Mouse (Mus musculus) embryo, embryonic 10 days (tissue): ENCODE measurements at regions not wholly inside any gene's neighbourhood (a gene's known extent, or its start where the extent isn't known, plus 50 kb on each side); places are given as distances from the start of the nearest gene placed in this dataset.

Source experiments
- DNase-seq: peaks from one replicate; pipeline ENCODE4 v3.0.0-alpha.2; 2015; ENCODE audit warnings: low spot score

DNA sequence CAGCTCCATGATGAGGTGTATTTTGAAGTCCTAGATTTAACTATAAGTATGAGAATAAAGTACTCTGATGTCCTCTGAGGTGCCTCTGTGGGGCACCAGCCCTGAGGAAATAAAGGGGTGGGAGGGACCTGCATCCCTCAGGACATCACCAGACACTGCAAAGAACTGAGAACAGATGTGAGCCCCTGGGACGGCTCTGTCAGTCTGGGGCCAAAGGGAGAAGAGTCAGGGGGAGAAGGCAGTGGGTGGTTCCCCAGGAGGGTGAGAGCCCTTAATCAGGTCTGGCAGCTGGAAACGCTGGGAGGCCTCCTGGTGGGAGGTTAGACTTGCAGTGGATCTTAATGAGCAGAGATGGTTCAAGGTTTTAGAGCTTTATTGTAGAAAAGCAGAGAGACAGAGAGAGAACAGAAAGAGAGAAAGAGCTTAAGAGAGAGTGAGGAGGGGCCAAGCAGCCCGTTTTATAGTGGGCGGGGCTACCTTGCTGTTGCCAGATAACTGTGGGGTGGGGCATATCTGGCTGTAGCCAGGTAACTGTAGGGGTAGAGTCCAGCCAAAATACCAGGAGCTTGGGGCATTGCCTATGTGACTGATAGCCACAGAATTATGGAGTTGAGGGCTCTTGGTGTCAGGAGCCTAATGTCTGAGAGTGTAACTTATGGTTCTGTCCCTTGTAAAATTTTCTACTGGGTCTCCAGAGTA, 97.3 kb upstream of the Tmtc4 start:
- DNase-seq: no peak

DNA sequence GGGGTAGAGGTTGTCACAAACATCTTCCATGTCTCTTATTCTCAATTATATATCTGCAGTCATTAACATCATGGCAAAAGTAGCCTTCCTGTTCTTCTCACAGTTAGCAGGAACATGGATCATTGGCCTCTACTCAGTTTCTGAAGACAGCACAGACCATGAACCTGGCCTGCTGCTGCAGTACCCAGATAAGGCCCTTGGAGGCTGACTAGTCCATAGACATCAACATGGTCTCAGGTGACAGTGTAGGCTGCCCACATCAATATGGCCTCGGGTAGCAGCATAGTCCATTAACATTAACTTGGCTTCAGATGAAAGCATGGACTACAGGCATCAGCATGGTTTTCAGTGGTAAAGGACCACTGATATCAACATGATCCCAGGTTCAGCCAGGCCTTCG, 95.9 kb upstream of the Tmtc4 start:
- no peak for DNase-seq

DNA sequence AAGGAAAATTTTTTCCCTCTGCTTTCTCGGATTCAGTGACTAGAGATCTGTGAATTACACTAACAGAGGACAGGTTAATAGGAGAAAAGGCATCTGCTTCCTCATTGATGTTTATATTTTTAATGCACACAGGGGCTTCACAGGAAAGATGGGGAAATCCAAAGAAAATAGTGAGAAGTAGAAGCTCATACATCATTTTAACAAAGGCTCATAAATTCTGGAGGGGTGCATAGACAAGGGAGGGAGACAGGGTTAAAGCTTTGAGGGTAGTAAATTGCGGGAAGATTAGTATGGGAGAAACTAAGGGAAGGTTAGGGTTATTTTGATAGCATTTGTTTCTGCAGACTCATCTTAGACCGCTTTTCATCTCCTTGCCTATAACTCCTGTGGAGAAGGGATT, 95.0 kb upstream of the Tmtc4 start:
- DNase-seq: no peak

DNA sequence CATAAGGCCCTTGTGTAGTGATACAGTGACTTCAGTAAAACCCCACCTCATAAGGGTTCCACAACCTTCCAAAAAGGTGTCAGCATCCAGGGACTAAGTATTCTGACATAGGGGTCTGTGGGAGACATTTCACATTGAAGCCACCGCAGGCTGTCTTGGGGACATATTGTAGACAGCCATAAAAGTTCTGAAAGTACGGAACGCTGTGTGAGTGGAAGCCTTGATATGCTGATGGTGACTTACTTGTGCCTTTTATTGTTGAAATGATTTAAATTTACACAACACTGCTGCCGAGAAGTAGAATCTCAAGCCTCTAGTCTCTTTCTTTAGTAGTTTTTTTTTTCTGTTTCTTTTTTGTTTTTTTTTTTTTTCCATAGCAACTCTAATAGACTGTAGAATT, 82.5 kb upstream of the Tmtc4 start:
- no peak for DNase-seq

DNA sequence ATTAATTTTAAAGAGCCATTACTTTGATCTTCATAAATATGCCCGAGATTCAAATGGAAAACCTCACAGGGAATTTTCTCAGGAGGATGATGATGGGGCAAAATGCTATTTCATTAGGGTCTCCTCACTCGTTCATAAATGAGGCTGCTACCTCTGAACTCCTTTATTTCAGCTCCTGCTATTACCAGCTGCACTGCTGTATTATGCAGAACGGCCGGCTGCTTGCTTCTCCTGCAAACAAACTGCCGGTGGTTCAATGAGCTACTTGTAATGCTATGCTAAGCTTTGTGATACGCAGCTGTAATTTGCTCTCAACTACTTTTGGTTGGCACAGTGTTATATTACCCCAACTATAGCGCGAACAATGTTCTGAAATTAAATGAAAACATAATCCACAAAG, 81.7 kb upstream of the Tmtc4 start:
- DNase-seq: peak; percentile 9

DNA sequence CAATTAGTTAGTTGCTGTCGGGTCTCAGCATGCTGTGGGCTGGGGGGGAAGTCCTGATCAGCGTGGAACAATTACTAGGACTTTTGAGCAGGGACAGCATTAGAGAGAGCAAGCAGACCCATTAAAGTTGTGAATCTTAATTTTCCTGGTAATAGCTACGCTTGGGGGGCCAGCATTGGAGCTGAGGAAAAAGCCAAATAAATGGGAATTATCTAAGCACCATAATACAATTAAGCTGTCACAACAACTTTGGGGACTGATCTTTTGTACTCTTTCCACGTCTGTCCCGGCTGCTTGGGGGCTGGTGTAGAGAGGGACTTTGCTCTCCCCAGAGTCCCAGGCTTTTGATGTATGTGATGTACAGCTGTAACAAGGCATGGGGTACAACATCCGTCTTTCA, 81.3 kb upstream of the Tmtc4 start:
- DNase-seq: no peak

DNA sequence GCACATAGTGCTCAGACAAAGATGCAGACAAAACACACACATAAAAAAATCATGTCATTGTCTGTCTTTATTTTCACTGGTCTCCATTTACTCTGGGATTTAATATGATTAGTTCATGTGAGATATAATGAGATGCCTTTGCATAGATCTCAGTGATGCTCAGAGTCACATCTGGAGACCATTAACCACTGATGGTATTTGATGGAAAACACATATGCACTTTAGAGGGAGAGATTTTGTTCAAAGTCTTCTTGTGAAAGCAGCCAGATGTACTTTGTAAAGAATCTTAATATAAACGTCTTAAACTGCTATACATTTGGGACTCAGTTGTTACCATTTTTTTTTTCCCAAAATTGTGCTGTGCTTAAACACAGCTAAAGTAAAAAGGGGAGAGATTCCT, 79.1 kb upstream of the Tmtc4 start:
- no peak for DNase-seq

DNA sequence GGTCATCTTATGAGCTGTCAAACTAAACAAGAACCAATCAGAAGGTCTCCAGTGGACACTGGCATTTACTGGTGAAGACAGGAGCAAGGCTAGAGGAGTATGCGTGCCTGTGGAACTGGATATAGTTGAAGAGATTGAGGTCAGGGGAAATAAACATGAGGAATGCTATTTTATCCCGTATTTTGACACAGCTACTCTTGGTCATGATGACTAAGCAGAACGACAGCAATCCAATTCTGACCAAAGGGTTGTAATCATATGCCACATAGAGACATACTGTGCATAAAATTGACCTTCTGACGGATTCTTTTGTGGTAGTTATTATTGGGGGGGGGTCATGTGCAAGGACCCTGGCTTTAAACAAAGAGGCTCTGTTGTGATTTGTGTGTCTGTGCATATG, 73.1 kb upstream of the Tmtc4 start:
- no peak for DNase-seq

DNA sequence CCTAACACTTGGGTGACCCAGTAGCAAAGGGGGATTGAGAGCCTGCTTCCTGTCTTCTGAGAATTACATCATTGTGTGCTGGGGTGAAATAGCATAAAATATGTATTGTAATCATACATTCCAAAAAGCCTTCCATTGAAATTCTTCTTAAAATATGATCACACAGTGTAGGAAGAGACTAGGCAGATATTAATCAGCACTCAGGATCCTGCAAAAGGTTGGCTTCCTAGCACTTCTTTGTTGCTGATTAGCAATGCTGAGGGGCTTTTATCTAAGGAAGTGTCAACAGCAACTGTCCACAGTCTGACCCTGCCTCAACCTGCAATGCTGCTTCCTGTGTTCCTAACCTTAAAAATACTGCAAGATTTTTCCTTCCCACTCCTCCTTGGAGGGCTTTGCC, 64.6 kb upstream of the Tmtc4 start:
- DNase-seq: no peak

DNA sequence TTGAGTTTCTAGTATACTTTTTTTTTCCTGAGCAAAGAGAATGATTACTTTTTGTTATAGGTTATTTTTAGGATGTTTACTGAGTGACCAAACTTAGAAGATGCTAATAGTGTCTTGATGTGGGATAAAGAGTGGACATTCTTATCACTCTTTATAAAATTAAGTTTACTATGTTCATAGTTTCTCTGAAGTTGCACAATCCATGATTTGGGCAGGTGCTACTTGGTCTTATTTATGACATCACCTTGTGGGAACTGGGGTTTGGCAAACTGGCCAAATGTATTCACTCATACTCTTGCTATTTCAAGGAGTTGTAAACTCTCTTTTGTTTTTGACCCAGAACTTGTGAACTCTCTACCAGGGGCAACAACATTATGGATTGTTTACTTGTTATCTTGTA, 56.2 kb upstream of the Tmtc4 start:
- no peak for DNase-seq

DNA sequence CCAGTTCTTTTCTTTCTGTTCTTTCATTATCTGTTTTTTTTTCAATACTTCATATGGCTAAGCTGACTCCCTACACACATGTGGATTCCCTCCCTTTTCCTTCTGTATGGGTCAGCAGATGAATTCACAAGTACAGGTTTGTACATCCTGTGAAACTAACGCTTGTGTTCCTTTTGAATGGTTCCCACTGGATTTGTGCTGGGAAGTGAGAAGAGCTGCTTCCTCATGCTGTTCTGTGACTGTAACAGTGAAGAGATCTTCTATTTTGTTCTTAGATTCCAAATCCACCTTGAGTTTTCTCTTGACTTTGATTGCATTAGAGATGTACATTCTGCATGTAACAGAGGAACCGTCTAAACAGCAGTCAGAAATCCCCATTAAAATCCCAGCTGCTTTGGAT, 53.6 kb upstream of the Tmtc4 start:
- no peak for DNase-seq
